9 mouse cellular contexts compared by ENCODE assay signal in genomic region chr11:32141034-32141433, GRCm38 (mm10). TPM values are rescaled to one million over a fixed set of nuclear protein-coding genes. Genes with fewer than 3 reads are reported as not detected.
DNase-seq lines count a peak whose midpoint lies in the region; ATAC-seq and TF ChIP-seq lines count a peak whose summit lies in the region.
"Had no signal": no experiment of that assay in that cellular context is flagged by ENCODE, and none has a peak within 500 bp of the region (broad histone marks: within the 10 kb centered on the region; RNA-seq: fewer than 3 reads in every experiment).

No protein-coding gene starts in this region.

- DNase-seq in cerebellum, adult 11 months: peak; percentile 46
- peak; percentile 37 for DNase-seq in MEL-GATA-1-ER (ENCODE audit: extremely low read depth, low read depth)
- DNase-seq in cerebellum, adult 8-10 months: peak; percentile 53
- DNase-seq in kidney, postnatal 0 days (ENCODE audit: low spot score): peak; percentile 65
- DNase-seq in spleen, adult 18-20 months: peak; percentile 37 to 74

- WGBS in kidney, postnatal 0 days: 14% methylated on average over 2 of the region's 2 CpGs

- no peak overlapping the region for H3K4me3 ChIP-seq in kidney, postnatal 0 days (replicated peaks; ENCODE audit: low read depth, low read length)

- H3K27ac ChIP-seq in kidney, postnatal 0 days: no peak overlapping the region

- no peaks in the 10 kb centered on the region for H3K27me3 ChIP-seq in kidney, postnatal 0 days (ENCODE audit: insufficient read depth, low read length)

- no peak for ATAC-seq in cerebellum, adult (ENCODE audit: insufficient number of reproducible peaks, low FRiP score, low TSS enrichment)
- ATAC-seq in frontal cortex, adult (ENCODE audit: low TSS enrichment): peak; percentile 61
- ATAC-seq in kidney, postnatal 0 days (replicated peaks; ENCODE audit: low FRiP score, low read depth): no peak
- ATAC-seq in megakaryocyte-erythroid progenitor cell, adult 5-6 weeks (replicated peaks; ENCODE audit: low FRiP score, low TSS enrichment, poor library complexity, severe bottlenecking): peak; percentile 89

- H3K4me2 ChIP-seq in kidney, postnatal 0 days (ENCODE audit: low read length): no peak overlapping the region

- peak; percentile 88 for TF ChIP-seq CTCF in kidney, postnatal 0 days (IDR thresholded peaks at IDR 0.05; ENCODE audit: low read depth)

- no peak overlapping the region for H3K9ac ChIP-seq in kidney, postnatal 0 days (ENCODE audit: low read depth, low read length)

- H3K36me3 ChIP-seq in kidney, postnatal 0 days (ENCODE audit: insufficient read depth, low read length): no peaks in the 10 kb centered on the region

- 0 out of 2 replicates have a peak, but pooled peaks cover 6% of the 10 kb centered on the region for H3K4me1 ChIP-seq in kidney, postnatal 0 days (replicated peaks; ENCODE audit: insufficient read depth, low read length)

- H3K9me3 ChIP-seq in kidney, postnatal 0 days (replicated peaks; ENCODE audit: low read length): no peaks in the 10 kb centered on the region

RNA-seq across cellular contexts. Expression of gene Il9r, which starts 59.0 kb away (rescaled TPM):
- not detected in 2 replicates for polyA plus RNA-seq in kidney, postnatal 0 days (2015; fragmentation: Nextera tagmentation; extraction: Ambion mirVana)
- total RNA-seq in megakaryocyte-erythroid progenitor cell, adult 5-6 weeks (2014; fragmentation: Nextera tagmentation): not detected in 2 replicates
- 0.19 TPM in 1 of 2 replicates, not detected in the other for total RNA-seq in megakaryocyte-erythroid progenitor cell, adult 5-6 weeks (2017)
- total RNA-seq: layer of hippocampus, adult 18-20 months had no signal

Comparison
In these comparisons a context has a peak if more than half of its experiments do, and no peak if none do; other contexts are left out.
1. ATAC-seq: peak in frontal cortex, adult (single experiment) and megakaryocyte-erythroid progenitor cell, adult 5-6 weeks (single experiment); none in cerebellum, adult (single experiment) and kidney, postnatal 0 days (single experiment).
2. Peak in every context shown above with its lines, with median percentiles within 50 percentile points of each other: DNase-seq.